Mouse (Mus musculus): ENCODE measurements around the gene Skiv2l.
"Not testable (repeated sequence)": the region's sequence is repeated elsewhere in the genome, so short reads cannot be mapped to it uniquely, and the experiment has no call there.

DNA sequence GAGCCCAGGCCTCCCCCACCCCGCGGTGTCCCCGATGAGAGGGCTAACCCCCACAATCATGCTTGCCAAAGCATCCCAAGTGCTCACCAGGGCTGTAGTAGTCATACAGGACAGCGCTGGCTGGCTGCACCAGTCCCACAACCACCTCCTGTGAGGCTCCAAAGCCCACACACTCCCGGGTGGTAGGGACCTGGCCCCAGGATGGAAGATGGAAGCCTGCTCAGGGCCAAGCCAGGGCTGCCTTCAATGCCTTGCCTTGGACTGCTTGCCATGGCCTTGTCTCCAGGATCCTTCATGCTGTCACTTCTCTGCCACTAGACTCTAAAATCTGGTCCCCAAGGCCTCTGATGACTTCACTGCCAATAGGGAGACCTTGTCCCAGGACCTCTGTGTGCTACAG, 39.6 kb downstream of the Skiv2l start:
- TF ChIP-seq CTCF (conservative IDR thresholded peaks at IDR 0.05; ENCODE audit: low read length); NANOG (IDR thresholded peaks at IDR 0.05; ENCODE audit: borderline replicate concordance, low read length); POU5F1 (IDR thresholded peaks at IDR 0.05; ENCODE audit: borderline replicate concordance, low read length): not testable (repeated sequence)
